Mouse (Mus musculus) small intestine, adult 10 weeks (tissue): ENCODE data around the gene Limch1. TPM values are rescaled to one million over a fixed set of nuclear protein-coding genes. Genes with fewer than 3 reads are reported as not detected.

Source experiments
- polyA plus RNA-seq: library from polyadenylated mRNA; stranded (reverse); fragments of 350-450 nt; fragmentation: Illumina TruSeq; extraction: RNeasy Lipid Tissue Mini Kit (QIAGEN cat#74804); gene quantifications from one replicate; pipeline ENCODE4 v1.2.3, GENCODE M21; 2014; ENCODE audit warnings: low replicate concordance

Limch1 gene
- polyA plus RNA-seq, result 1.9 TPM

GRCm38 (mm10) chr5:66745390-66745995 lies at the start of gene Limch1:
Limch1 (plus strand) TSS chr5:66745827.

DNA sequence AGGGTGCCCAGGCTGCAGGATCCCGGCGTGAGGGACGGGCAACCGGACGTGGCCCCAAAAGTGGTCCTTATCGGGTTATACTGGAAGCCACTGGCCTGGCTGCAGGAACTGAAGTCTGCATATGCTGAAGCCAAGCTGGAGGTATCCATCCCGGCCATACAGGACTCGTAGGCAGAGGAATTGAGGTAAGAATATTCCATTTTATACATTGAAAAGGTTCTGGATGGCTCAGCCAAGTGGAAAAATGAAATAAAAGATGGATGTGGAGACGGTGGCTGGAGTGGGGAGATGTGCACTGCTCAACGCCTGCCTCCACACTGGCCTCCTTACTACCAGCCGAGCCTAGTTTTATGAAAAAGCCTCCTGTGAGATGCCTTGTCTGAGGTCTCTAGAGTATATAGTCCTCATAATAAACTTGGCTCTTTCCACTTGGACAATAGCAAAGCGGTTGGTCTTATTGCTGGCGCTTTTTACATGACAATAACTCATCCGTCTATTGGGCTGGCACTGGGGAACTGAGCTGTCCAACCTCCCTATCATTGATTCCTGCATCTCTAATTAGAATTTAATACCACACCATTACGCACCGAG lies 353.2 kb downstream of the Limch1 start, which contains the start of gene Phox2b:
Gene Phox2b, minus strand, starts transcription at position 569 of the 591 bp plus-strand sequence.

Other genes with a start within 250 kb of the Limch1 start
- gene Apbb2, start 127.0 kb upstream of the Limch1 start, polyA plus RNA-seq, result 9.5 TPM
- 0.82 TPM for gene Uchl1, start 69.7 kb upstream of the Limch1 start, polyA plus RNA-seq